Mouse (Mus musculus) leukemia stem cell, adult 10-12 weeks (primary cell): ENCODE results near the gene Icmt. TPM values are rescaled to one million over a fixed set of nuclear protein-coding genes. Genes with fewer than 3 reads are reported as not detected.

Experiments
- polyA plus RNA-seq: library from polyadenylated mRNA; stranded (reverse); fragments of >175 nt; gene quantifications from 2 replicates; pipeline ENCODE4 v1.2.3, GENCODE M21; 2012; ENCODE audit warnings: low replicate concordance

Icmt gene
- 17.2 and 31.3 TPM in 2 replicates for polyA plus RNA-seq

GRCm38 (mm10) chr4:152296874-152297861 is at the start of gene Icmt:
TSS of gene Icmt (plus strand) at chr4:152297227.

GRCm38 (mm10) chr4:152273621-152274236 is 23.3 kb upstream of the Icmt start, which contains the start of gene Gpr153:
TSS of gene Gpr153 (plus strand) at chr4:152274232.

GRCm38 (mm10) chr4:152291562-152291961 is 5.5 kb upstream of the Icmt start, which contains the start of gene Hes3:
TSS of gene Hes3 (minus strand) at chr4:152291662.

DNA sequence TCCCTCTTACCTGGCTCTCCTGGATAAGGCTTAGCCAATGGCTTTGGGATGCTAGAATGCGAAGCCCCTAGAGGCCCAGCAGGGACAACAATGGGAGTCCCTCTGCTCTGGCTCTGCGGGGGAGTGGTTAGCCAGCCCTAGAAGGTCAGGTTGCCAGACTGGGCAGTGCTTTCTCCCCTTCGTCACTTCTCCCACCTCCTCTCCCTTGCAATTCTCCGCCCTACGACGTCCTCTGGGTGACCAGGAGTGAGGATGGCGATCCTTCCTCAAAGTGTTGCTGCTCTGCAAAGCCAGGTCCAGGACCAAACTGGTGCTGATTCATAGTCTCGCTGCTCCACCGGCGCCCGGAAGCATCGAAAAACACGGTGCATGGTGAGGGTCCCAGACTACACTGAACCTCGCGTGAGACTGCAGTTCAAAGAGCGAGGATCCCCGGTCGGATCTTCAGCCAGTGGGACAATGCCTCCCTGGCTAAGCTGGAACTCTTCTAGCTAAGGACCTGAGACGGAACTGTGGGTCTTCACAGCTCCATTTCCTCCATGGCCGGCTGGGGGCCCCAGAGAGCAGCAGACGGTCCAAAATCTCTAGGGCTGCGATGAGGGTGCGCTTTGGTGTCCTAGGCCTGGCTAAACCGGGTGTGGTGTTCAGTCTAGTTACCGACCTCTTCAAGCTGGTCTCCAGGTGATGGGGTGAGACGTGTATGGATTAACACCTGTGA is 21.6 kb downstream of the Icmt start, which contains the start of gene Rnf207:
TSS of gene Rnf207 (minus strand) at position 477 of the 718 bp plus-strand sequence.

DNA sequence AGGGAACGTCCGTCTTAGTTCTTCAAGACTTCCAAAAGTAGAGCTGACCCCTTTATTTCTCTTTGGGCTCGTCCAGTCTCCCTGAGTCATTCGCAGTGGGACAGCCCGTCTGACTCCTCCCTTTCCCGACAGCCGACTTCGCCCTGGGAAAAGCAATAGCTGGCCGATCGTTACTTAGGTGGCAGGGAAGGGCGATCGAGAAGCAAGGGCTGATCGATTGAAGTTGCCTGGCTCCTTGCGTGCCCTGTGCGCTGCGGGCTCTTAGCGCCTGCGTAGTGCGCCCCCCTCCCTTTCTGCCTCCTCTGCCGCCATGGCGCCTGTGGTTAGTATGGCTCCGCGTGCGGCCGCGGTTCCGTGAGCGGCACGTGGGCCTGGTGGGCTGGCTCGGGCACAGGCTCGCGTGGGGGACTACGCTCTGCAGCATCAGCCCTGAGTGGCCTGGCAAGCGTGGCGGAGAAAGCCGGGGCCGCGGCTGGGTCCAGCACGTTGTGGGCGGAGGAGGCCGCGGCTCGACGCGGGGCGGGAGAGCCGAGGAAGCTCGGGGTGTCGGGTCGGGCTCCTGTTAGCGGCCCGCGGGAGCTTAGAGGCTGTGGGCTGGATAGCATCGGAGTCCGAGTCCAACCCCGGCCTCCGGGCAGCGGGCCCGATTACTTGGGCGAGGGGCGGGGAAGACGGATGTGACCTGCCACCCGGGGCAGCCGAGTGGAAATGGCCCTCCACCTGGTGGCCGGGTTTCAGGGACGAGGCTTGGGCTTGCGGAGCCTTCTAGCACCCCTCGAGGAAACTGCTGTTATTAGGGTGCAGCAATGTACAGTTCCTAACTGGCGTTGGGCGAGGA is 28.8 kb downstream of the Icmt start, which contains the start of gene Rpl22:
TSS of gene Rpl22 (plus strand) at position 169 of the 838 bp plus-strand sequence.

DNA sequence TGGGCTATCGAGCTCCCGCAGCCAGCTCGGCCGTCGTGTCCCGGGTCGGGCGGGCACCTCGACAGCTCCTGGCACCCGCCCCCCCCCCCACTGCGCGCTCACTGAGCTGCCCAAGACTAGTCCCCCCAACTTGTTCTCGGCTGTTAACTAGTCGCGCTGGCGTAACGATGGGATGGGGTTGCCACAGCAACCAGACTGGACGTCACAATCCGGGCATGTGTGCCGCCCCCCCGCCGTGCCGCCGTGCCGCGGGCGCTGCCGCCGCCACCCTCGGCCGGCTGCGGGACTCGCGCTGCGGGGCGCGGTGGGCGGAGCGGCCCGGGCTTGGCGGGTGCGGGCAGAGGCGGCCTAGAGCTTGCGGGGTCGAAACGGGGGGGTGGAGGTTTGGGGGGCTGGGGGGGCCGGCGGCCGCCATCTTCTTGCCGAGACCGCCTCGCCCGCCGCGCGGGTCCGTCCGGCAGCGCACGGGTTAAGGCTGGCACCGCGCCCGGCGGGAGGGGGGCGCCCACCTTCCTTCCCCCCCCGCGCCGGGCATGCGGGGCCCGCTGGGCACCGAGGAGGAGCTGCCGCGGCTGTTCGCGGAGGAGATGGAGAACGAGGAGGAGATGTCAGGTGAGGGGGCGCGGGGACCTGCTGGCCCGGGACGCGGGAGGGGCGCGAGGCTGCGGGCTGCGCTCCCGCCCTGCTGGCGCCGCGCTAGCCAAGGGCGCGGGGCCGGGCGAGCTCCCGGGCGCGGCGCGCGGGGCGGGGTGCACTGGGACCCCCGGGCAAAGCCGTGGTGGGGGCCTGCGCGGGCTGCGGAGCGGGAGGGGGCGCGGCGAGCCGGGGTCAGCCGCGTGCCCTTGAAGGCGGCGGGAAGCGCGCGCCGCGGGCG is 41.6 kb downstream of the Icmt start, which contains the start of gene Chd5:
TSS of gene Chd5 (plus strand) at position 233 of the 874 bp plus-strand sequence.

Other genes with a start within 250 kb of the Icmt start
- 42.2 and 57.4 TPM in 2 replicates for gene Plekhg5, start 224.7 kb upstream of the Icmt start, polyA plus RNA-seq
- 2.3 and 5.3 TPM in 2 replicates for gene Tnfrsf25, start 181.3 kb upstream of the Icmt start, polyA plus RNA-seq
- 98.7 and 167 TPM in 2 replicates for gene Espn, start 144.9 kb upstream of the Icmt start, polyA plus RNA-seq
- gene Hes2, start 138.4 kb upstream of the Icmt start, polyA plus RNA-seq = 0.62 TPM in 1 of 2 replicates, not detected in the other
- gene Acot7, start 119.1 kb upstream of the Icmt start, polyA plus RNA-seq = 6.4 and 15.0 TPM in 2 replicates
- gene Gpr153, start 23.0 kb upstream of the Icmt start, polyA plus RNA-seq = 0.48 TPM in 1 of 2 replicates, not detected in the other
- 0.22 and 0.50 TPM in 2 replicates for gene Hes3, start 5.6 kb upstream of the Icmt start, polyA plus RNA-seq
- 0.23 TPM in 1 of 2 replicates, not detected in the other for gene Rnf207, start 21.8 kb downstream of the Icmt start, polyA plus RNA-seq
- gene Rpl22, start 28.5 kb downstream of the Icmt start, polyA plus RNA-seq = 12.8 and 43.2 TPM in 2 replicates
- gene Chd5, start 41.4 kb downstream of the Icmt start, polyA plus RNA-seq = 0.09 TPM in 1 of 2 replicates, not detected in the other
- gene Nphp4, start 179.5 kb downstream of the Icmt start, polyA plus RNA-seq = 0.46 and 0.48 TPM in 2 replicates
- gene Kcnab2, start 180.6 kb downstream of the Icmt start, polyA plus RNA-seq = 25.6 and 47.6 TPM in 2 replicates